Mouse (Mus musculus) limb, embryonic 14.5 days (tissue): ENCODE results near the gene Atp6v0e. TPM values are rescaled to one million over a fixed set of nuclear protein-coding genes. Genes with fewer than 3 reads are reported as not detected.
A peak's percentile ranks its signal among the peaks of the same experiment; 100 is the strongest.

ENCODE experiments used
- ATAC-seq: fragments of 200-750 bp; cut with Nextera tagmentation; 2 replicates; pipeline ENCODE4 v1.8.0; 2017; ENCODE audit warnings: low read depth, moderate number of reproducible peaks, moderate TSS enrichment; ENCODE audit not compliant: low FRiP score
- DNase-seq: peaks from one replicate; pipeline ENCODE4 v3.0.0-alpha.2; 2015; ENCODE audit warnings: low spot score
- H3K27ac ChIP-seq: fragments of 300-500 bp; sonication (generic); replicated peaks from 2 replicates; pipeline ENCODE4 v1.5.1; 2014; ENCODE audit warnings: low read depth, mild to moderate bottlenecking, low read length, moderate library complexity, mixed read lengths
- H3K27me3 ChIP-seq: fragments of 300-500 bp; sonication (generic); 2 replicates; pipeline ENCODE4 v1.6.1; 2014; ENCODE audit warnings: low read length, mixed read lengths; ENCODE audit not compliant: control insufficient read depth, insufficient read depth
- H3K36me3 ChIP-seq: fragments of 300-500 bp; sonication (generic); 2 replicates; pipeline ENCODE4 v1.6.1; 2014; ENCODE audit warnings: mild to moderate bottlenecking, low read length, moderate library complexity, mixed read lengths; ENCODE audit not compliant: control insufficient read depth, insufficient read depth
- H3K4me1 ChIP-seq: fragments of 300-500 bp; sonication (generic); 2 replicates; pipeline ENCODE4 v1.6.1; 2014; ENCODE audit warnings: antibody characterized with exemption, low read length, mixed read lengths; ENCODE audit not compliant: control insufficient read depth, insufficient read depth
- H3K4me2 ChIP-seq: fragments of 300-500 bp; sonication (generic); replicated peaks from 2 replicates; pipeline ENCODE4 v1.6.1; 2014; ENCODE audit warnings: low read depth, mild to moderate bottlenecking, low read length, moderate library complexity; ENCODE audit not compliant: severe bottlenecking
- H3K4me3 ChIP-seq: fragments of 300-500 bp; sonication (generic); replicated peaks from 2 replicates; pipeline ENCODE4 v1.5.1; 2014; ENCODE audit warnings: low read length
- H3K9ac ChIP-seq: fragments of 300-500 bp; sonication (generic); 2 replicates; pipeline ENCODE4 v1.6.1; 2014; ENCODE audit warnings: mild to moderate bottlenecking, low read depth, low read length, moderate library complexity; ENCODE audit not compliant: severe bottlenecking
- H3K9me3 ChIP-seq: fragments of 300-500 bp; sonication (generic); 2 replicates; pipeline ENCODE4 v1.6.1; 2016; ENCODE audit warnings: low read length; ENCODE audit not compliant: control insufficient read depth
- POLR2A ChIP-seq: fragments of 200-500 bp; IDR thresholded peaks from 2 replicates; pipeline ENCODE4 v1.8.0; 2012; ENCODE audit warnings: inconsistent platforms, mild to moderate bottlenecking, moderate library complexity, borderline replicate concordance; ENCODE audit not compliant: insufficient read depth, insufficient read length; ENCODE audit errors: extremely low read depth
- WGBS: fragments of 180-500 bp; shearing (Covaris S2); extraction: QIAGEN DNeasy Blood & Tissue Kit; methylation state at CpG from one replicate; pipeline ENCODE4 v1.1.7; 2014; 5-methylcytosine and 5-hydroxymethylcytosine counted together
- polyA plus RNA-seq, 2 experiments: library from polyadenylated mRNA; depleted of rRNA in 1 of 2; stranded (reverse) in 1 of 2; unstranded in 1 of 2; fragments of >200 nt; fragmentation: Nextera tagmentation in 1 of 2; extraction: Ambion mirVana in 1 of 2; gene quantifications; 2 replicates each; pipeline versions ENCODE4 v1.2.1 to v1.2.3; 2012 to 2014

Atp6v0e gene
- polyA plus RNA-seq, 2 experiments, result 167 to 228 TPM

- Histone ChIP-seq H3K27me3 (no peaks in the 10 kb centered on the region), H3K36me3 (no peaks in the 10 kb centered on the region), H3K27ac (no peak overlapping the region), H3K9me3 (no peaks in the 10 kb centered on the region), H3K9ac (0 out of 2 replicates have a peak overlapping the region, but pooled peaks have one; percentile 16), H3K4me3 (no peak overlapping the region), H3K4me2 (no peak overlapping the region), H3K4me1 (no peaks in the 10 kb centered on the region)
- 60% methylated on average over 9 of the region's 9 CpGs for WGBS
- TF ChIP-seq POLR2A, result no peak
- DNase-seq, result no peak
- ATAC-seq, result no peak
These were observed 46.1 kb downstream of the Atp6v0e start for GRCm38 (mm10) chr17:26708993-26709590.

- no peak for TF ChIP-seq POLR2A
These were observed 47.0 kb downstream of the Atp6v0e start for GRCm38 (mm10) chr17:26710049-26710448.

GRCm38 (mm10) chr17:26715271-26715758 lies 52.3 kb downstream of the Atp6v0e start, which contains the start of gene Crebrf:
Gene Crebrf, plus strand, starts transcription at chr17:26715650.
- WGBS, result under 1% methylated on average over 39 of the region's 41 CpGs
- Histone ChIP-seq H3K27ac (peak within 1 kb of the TSS; percentile 69), H3K9me3 (no peaks in the 10 kb centered on the region), H3K4me2 (peak within 1 kb of the TSS; percentile 58), H3K4me1 (peaks cover 6% of the 10 kb centered on the region), H3K9ac (peak within 1 kb of the TSS; percentile 72), H3K4me3 (peak within 1 kb of the TSS; percentile 97), H3K27me3 (no peaks in the 10 kb centered on the region), H3K36me3 (no peaks in the 10 kb centered on the region; the same call in 1 of the 2 replicates)
- ATAC-seq (peak; percentile 83), DNase-seq (peak; percentile 98)
- peak; percentile 82; the same call in 1 of the 2 replicates for TF ChIP-seq POLR2A

More at GRCm38 (mm10) chr17:26710049-26710448, 47.0 kb downstream of the Atp6v0e start:
- ATAC-seq, result no peak
- no peak overlapping the region for H3K9ac ChIP-seq
- no peaks in the 10 kb centered on the region for H3K27me3 ChIP-seq
- H3K36me3 ChIP-seq, result no peaks in the 10 kb centered on the region
- H3K4me1 ChIP-seq, result peaks cover 6% of the 10 kb centered on the region
- no peak overlapping the region for H3K4me3 ChIP-seq
- H3K27ac ChIP-seq, result no peak overlapping the region
- DNase-seq, result no peak
- 68% methylated on average over 6 of the region's 6 CpGs for WGBS
- H3K4me2 ChIP-seq, result no peak overlapping the region
- H3K9me3 ChIP-seq, result no peaks in the 10 kb centered on the region

GRCm38 (mm10) chr17:26715916-26716717 lies 53.1 kb downstream of the Atp6v0e start:
- Histone ChIP-seq H3K9me3 (no peaks in the 10 kb centered on the region), H3K27me3 (no peaks in the 10 kb centered on the region), H3K36me3 (no peaks in the 10 kb centered on the region; the same call in 1 of the 2 replicates), H3K27ac (peak overlapping the region; percentile 69), H3K4me3 (peak overlapping the region; percentile 97), H3K4me1 (peaks cover 6% of the 10 kb centered on the region), H3K4me2 (peak overlapping the region; percentile 58), H3K9ac (peak overlapping the region; percentile 72)
- TF ChIP-seq POLR2A, result peak; percentile 48; the same call in 1 of the 2 replicates
- WGBS, result 5% methylated on average over 50 of the region's 75 CpGs
- peak; percentile 96 for ATAC-seq
- peak; percentile 97 for DNase-seq

- no peak for DNase-seq
- WGBS, result 67% methylated on average over 2 of the region's 2 CpGs
- no peak for TF ChIP-seq POLR2A
These were observed 54.8 kb downstream of the Atp6v0e start for GRCm38 (mm10) chr17:26717868-26718267.

More at GRCm38 (mm10) chr17:26717868-26718267, 54.8 kb downstream of the Atp6v0e start:
- no peaks in the 10 kb centered on the region for H3K9me3 ChIP-seq
- H3K9ac ChIP-seq, result no peak overlapping the region
- no peaks in the 10 kb centered on the region for H3K27me3 ChIP-seq
- no peak overlapping the region for H3K4me2 ChIP-seq
- no peak overlapping the region for H3K27ac ChIP-seq
- no peak overlapping the region for H3K4me3 ChIP-seq
- ATAC-seq, result no peak
- no peaks in the 10 kb centered on the region; the same call in 1 of the 2 replicates for H3K36me3 ChIP-seq
- H3K4me1 ChIP-seq, result peaks cover 6% of the 10 kb centered on the region
